Mouse (Mus musculus): ENCODE data around the gene Slc26a8.

The Slc26a8 gene

DNA sequence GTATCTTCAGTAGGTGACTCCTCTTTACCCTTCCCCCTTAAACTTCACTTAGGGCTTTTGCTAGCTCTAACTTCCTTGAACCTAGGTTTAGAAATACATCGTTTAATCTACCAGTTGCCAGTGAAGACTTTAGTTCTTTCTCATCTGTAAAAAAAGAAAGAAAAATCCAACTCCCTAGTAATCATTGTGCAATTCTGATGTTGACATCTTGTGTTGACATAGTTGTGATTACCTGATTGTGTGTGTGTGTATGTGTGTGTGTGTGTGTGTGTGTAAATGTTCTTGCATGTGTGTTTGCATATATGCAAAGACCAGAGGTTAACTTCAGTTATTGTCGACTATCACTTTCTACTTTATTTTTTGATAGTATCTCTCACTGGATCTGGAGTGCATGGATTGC lies 8.6 kb upstream of the Slc26a8 start:
- DNase-seq (ENCODE audit: low spot score) = no peak

DNA sequence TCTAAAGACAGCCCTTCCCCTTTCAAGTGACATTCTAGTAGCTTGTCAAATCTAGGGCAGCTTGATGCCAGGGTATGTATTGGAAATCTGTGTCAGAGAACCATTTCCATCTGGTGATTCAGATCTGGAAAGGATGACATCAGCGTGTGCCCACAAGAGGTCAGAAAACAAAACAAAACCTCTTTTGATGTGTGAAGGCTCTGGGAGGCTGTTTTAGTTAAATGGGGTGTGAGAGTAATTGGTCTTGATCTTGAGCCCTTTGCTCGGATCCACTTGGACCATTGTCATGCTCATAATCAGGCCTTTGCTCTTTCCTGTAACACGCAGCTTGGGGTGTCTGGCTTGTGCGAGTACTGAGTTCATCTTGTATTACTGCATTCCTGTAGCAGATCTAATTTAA lies 8.2 kb upstream of the Slc26a8 start:
- DNase-seq (ENCODE audit: low spot score) = no peak

DNA sequence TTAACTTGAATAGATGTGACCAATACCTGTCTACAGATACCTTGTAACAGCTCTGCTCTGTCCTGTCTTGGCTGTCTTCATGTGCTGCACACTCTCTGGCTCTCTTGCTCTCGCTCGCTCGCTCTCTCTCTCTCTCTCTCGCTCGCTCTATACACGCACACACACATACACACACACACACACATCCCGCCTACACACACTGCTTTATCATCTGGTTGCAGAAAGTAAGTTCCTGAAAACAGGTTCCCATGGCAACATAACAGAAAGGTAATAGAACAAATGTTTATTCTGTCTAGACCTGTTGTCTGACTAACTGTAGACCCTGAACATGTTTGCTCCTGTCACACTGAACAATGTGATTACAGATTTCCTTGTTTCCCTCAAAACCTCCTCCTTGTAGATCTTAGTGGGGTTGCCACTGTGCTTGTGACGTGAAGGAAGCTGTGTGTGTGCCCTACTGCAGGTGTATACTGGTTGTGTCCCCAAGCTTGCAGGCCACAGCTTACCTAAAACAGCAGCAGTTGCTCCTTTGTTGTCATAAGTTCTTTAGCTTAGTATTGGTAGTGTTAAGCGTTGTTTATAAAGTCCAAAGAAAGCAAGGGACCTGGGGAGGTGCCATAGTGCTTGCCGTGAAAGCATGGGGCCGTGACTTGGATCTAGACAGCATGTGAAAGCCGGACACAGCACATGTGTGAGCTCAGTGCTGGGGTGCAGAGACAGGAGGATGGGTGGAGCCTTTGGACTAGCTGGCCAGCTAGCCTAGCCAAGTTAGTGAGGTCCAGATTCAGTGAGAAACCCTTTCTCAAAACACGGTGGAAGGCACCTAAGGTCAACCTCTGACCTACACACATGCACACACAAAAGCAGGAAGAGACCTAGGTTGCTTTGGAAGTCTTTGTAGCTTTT lies 7.5 kb upstream of the Slc26a8 start:
- no peak for DNase-seq (ENCODE audit: low spot score)

DNA sequence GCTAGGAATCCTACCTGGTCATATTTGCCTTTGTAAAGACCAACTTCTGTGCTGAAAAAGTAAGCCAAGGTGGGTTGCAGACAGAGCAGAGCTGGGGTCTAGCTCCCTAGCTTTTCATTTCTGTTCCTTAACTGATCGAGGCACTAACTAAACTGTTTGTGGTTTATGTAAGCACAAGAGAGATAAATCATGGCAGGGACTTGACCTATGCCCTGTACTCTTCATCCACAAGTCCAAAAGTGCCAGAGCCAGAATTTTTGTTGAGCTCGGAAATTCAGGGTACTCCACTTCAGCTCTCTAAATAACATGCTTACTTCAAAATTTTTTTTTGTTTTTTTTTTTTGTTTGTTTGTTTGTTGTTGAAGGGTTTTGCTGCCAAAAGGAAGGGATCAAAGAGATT lies 6.6 kb upstream of the Slc26a8 start:
- DNase-seq (ENCODE audit: low spot score) = no peak

DNA sequence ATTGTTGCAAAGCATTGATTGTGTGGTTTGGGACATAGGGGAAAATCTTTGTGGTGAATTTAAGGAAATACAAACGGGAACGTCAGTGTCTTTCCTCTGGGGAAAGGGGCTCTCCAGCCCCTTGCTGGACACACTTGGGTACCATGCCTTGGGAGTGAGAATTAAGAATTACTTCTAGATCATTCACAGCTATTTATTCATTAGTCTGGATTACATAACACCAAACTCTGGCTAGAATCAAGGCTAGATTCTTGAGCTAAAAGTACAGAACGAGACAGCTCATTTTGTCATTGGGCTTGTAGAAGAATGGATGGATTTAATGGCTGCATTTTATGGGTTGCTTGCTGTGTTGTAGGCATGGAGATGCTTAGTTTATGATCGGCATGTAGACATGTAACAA lies 4.8 kb upstream of the Slc26a8 start:
- DNase-seq (ENCODE audit: low spot score) = no peak

DNA sequence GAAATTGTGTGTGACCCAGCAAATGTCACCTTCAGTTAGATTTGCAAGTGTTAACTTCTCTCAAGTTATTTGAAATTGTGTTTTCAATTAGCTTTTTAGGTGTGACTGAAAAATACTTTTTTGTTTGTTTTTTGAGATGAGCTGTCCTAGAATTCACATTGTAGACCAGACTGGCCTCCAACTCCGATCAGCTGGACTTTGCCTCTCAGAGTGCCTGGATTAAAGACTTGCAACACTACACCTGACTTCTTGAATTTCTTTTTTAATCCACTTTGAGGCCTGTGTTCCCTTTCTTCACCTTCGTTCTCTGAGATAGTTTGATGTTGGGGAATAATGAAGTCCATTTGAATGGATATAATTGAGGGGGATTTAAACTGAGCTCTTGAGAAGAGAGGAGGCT lies 4.0 kb upstream of the Slc26a8 start:
- DNase-seq (ENCODE audit: low spot score) = no peak

DNA sequence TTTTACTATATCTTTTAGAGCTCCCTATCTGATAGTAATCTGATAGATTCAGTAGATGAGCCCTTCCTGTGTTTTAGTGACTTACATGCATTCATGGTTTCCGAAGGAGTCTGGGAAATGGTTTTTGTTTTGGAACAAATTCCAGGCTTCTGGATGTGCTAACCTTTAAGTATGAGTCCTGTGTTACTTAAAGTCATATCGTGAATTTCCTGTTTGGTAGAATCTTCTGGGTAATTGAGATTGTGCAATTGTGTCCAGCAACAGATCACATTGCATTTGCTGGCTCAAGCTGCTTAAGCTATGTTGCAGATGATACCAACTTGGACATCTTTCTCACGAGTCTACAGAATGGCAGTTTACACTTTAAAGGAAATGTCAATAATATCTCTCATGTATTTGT lies 3.1 kb upstream of the Slc26a8 start:
- DNase-seq (ENCODE audit: low spot score) = no peak

DNA sequence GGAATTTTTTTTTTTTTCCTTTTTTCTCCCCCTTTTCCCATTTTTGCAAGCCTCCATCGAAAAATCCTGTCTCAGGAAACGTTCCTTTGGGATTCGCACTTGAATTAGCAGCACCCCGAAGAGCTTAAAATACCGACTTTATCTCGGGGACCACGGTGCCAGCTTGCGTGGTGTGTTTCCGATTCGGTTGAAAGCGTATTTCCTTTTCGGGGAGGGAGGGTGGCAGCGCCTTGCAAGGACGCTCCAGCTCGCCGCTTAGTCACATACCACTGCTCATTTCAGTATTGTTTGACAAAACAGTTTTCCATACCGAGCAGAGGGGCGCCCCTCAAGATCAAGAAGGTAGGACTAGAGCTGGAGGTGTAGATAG lies 2.3 kb upstream of the Slc26a8 start:
- DNase-seq (ENCODE audit: low spot score) = peak; percentile 62

DNA sequence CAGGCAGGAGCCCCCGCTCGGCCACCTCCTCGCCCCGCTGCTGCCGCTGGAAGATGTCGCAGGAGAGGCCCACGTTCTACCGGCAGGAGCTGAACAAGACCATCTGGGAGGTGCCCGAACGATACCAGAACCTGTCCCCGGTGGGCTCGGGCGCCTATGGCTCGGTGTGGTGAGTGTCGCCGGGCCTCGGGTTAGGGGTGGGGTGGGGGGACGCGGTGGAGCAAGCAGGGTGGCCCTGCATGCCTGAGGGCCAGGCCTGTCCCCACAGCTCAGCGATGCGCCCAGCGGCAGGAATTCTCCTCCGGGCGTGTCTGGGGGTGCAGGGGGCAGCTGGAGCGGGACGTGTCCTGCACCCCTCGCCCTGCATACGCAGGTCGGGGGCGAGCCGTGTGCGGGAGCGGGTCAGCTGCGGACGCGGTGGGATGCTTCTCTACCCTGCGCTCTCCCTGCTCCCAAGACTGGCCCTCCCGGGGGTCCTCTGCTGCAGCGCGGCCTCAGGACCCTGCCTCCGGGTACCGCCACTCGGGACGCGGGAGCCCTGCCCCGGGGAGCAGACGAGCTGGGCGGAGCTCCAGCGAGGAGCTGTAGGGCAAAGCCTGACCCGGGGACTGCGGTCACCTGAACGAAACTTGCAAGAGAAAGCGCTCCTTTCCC lies 1.8 kb upstream of the Slc26a8 start:
- peak; percentile 53 for DNase-seq (ENCODE audit: low spot score)

DNA sequence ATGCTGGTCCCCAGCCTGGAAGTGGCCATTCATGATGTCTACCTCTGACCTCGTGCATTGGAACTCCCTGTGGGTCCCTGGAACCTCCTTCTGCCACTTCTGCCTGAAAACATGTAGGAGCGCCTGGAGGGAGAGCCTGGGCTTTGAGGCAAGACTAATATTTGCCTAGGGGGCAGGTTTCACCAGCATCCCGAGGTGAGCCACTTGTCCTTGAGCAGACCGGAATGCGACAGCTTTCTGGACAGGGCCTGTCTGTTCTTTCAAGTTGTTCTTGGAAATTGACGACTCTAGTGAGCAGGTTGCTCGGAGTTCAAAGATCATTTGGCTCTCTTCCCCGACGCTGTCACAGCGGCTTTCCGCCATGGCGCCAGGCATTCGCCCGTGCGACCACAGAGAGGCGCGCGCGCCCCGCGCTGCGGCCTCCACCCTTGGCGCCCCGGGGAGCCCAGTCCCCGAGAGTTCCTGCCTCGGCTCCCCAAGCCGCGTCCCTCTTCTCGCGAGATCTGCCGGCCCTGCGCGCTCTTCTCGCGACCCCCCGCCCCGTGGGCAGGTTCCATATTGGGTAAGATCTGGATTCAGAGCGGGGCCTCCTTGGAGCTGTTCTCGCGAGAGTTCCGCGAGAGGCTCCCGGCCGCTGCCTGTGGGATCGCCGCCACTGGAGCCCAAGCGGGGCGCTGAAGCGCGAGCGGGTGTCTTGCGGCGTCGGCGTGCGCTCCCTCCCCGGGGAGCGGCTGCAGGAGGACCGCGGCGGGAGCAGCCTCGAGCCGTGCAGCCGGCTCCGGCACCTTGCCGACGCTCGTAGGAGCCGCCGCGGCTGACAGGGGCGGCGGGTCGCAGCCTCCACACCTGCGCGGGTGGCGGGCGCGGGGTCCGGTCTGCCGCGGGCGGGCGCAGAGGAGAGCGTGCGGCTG lies 998 bp upstream of the Slc26a8 start, which contains the start of gene Mapk14:
TSS of gene Mapk14 (plus strand) at position 554 of the 911 bp plus-strand sequence.
- DNase-seq (ENCODE audit: low spot score) = peak; percentile 98

DNA sequence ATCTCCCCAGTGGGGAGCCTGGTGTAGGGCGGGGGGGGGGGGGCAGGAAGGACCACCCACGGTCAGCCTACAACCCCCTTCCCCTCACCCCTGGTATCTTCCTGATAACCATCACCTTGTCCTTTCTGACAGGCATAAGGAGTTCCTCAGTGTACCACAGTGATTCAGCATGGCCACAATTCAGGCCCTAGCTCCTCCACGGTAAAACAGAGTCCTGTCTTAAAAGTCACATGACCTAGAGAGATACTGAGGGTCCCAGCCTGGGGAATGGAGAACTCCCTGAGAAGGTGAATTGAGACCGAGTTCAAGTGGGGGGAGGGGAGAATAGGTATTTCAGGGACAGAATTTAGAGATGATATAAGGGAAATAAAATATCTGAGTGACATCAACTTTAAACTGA lies 2.7 kb downstream of the Slc26a8 start:
- no peak for DNase-seq (ENCODE audit: low spot score)

DNA sequence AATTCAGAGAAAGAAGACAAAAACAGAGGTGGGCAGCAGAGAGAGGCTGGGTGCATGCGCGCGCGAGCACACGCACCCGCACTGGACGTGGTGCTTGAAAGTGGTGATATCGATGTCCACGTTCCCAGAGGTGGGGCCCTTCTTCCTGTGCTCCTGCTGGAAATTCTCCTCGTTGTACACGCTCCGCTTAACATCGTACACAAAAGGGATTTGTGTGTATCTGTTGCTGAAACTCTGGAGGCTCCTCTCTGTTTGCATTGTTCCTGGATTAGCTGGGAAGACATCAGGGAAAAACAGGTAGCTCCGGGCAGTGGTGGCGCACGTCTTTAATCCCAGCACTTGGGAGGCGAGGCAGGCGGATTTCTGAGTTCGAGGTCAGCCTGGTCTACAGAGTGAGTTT lies 5.4 kb downstream of the Slc26a8 start:
- DNase-seq (ENCODE audit: low spot score) = no peak

DNA sequence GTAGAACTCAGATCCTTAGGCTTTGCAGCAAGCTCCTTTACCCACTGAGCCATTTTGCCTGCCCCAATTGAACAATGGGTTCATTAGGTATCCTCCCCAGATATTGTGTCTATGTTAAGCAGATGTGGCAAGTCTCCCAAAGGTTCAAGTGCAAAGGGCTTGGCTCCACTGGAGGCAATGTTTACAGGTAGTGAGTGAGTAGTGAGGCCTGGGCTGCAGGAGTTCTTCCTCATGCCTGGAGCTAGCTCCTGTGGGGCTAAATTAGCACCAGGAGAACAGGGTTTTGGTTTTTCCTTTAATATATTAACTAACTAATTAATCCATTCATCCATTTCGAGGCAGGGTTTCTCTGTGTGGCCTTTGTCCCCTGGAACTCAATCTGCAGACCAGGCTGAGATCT lies 6.4 kb downstream of the Slc26a8 start:
- DNase-seq (ENCODE audit: low spot score) = no peak

DNA sequence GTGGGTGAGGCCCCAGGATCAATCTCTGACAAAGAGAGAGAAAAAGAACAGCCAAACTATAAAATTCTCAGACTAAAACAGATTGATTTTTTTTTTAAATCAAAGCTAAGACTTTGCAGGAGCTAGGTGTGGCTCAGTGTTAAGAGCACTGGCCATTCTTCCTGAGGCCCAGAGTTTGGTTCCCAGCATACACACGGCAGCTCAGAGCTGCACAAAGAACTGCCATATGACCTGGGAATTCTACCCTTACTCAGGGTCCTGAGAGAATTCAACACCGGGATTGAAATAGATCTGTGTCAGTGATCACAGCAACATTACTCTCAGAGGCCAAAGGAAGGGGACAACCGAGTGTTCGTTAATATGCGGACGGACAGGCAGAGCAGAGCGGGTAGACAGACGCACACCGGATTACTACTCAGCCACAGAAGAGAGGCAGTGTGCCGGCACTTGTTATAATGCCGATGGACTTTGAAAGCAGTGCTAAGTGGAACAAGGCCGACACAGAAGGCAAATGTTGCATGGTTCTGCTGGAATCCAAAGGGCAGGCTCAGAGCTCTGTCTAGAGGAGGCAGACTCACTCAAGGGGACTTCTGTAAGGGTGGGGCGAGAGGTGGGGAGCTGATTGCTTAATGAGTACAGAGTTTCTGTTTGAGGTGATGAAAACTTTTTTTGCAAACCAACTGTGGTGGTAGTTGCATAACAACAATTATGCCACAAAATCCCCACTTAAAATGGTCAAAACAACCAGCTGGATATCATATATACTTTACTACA lies 7.5 kb downstream of the Slc26a8 start:
- DNase-seq (ENCODE audit: low spot score) = no peak

DNA sequence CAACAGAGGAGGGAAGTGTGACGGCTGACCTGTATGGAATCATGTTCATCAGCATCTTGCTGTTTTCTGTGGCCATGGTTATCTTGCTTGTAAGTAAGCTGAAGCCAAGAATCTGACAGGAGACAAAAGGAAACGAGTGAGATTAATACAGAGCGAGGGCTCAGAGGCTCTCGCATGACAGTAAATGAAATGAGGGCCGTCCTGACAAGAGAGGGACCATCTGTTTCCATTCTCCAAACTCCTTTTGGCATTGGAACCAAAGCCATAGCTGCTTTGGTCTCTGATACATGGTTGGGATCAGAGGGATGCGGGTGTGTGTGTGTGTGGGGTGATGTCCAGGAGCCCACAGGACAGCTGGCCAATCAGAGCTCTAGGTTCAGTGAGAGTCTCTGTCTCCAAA lies 30.5 kb downstream of the Slc26a8 start:
- no peak for DNase-seq (ENCODE audit: low spot score)

DNA sequence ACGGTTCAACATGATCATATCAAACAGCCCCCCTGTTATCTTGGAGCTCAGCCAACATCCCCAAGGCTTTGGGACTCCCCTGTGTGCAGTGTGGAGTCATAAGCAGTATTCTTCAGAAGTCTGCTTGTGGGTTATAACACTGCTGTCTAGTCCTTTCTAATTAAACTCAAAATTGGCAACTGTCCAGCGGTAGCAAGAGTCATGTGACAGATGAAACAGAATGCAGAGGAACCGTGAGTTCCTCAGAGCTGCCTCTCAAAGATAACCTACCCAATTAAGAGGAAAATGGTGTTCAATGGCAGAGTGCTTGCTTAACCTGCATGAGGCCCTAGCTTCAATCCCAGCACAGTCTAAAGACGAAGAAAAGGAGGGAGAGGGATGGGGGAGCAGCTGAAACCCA lies 32.1 kb downstream of the Slc26a8 start:
- DNase-seq (ENCODE audit: low spot score) = no peak

DNA sequence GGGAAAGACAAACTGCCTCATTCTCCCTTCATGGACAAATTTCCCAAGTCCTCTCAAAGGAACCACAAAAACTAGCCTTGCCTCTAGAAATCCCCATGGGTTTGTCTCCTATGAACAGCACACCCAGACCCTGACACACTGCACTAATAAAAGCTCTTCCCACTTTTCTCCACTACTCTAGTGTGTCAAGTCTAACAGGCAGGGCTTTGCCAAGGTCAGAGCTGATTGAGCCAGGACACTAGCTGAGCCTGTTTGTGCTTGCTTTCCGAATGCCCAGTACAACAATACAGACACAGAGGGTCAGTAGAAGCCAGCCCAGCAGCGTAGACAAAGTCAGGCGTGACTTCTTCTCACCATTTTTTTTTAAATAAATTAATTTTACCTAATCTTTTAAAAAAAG lies 39.8 kb downstream of the Slc26a8 start:
- DNase-seq (ENCODE audit: low spot score) = no peak

DNA sequence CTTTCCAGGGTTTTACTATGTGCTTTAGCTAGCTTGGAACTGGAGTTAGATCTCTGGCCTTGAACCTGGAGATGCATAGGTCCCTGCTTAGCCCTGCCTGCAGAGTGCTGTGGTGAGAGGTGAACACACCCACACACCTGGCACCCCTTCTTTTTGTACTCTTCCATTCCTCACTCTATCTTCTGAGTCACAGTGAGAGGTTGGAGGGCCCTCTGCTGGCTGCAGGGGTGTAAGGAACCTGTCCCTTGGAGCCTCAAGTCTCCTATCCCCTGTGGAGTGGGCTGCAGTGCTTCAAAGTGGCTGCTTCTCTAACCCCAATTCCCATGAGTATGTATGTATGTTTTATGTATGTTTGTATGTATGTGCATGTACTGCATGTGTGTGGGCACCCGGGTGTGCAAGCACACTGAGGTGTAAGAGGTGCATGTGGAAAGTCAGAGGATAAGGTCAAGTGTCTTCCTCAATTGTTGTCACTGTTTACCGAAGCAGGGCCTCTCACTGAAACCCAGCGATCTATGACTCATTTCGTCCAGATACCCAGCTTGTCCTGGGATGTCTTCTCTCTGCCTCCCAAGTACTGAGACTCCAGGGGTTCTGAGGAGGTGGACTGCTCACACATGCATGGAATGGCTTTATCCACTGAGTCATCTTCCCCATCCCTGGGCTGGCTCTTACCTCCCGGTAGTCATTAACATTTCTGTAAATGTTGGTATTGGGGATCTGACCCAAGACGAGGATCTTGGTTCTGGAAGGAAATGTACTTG lies 41.2 kb downstream of the Slc26a8 start:
- DNase-seq (ENCODE audit: low spot score) = peak; percentile 35

DNA sequence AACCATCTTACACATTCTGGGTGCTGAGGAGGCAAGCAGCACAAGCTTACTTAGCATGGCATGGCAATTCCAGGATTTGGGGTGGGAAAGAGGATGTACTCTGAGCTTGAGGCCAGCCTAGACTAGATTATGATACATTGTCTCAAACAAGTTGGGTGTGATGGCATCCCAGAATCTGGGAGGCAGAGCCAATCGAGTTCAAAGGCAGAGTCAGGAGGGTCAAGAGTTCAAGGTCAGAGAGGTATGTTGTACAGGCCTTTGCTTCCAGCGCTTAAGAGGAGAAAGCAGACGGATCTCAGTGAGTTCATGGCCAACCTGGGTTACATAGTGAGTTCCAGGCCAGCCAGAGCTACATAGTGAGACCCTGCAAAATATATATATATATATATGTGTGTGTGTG lies 43.8 kb downstream of the Slc26a8 start:
- DNase-seq (ENCODE audit: low spot score) = no peak

DNA sequence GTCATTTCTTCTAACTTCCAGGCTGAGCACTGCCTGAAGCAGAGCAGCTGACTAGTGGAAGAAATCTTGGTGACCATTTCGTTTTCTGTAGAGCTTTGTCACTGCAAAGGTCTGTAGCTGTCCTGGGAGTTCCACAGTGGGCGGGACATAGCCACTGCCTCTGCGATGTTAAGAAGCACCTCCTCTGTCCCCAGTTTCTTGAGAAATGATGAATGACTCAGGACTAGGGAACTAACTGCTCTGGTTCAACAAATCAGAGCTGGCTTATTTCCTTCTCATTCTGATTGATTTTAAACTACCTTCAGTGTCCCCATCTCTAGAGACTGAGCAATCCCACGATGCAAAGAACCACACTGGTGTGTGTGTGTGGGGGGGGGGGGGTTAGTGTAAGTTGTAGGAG lies 45.9 kb downstream of the Slc26a8 start:
- DNase-seq (ENCODE audit: low spot score) = no peak

DNA sequence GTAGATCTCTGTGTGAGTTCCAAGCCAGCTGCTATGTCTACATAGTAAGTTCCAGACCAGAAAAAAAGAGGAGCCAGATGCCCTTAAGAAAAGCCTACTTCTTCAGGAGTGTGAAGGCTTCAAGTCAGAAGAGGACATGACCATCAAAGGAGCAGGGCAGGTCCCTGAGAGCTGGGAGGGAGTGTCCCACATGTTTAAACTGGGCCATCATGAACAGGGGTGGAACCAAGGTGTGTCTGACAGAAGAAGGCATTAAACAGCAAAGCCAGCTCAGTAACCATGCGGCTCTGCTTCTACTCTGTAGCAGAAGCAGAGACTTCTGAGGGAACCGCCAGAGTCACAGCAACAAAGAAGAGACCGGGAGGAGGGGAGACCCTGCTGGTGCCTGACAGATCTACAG lies 46.3 kb downstream of the Slc26a8 start:
- DNase-seq (ENCODE audit: low spot score) = no peak
